Mouse (Mus musculus): ENCODE measurements around the gene Psmb3. TPM values are rescaled to one million over a fixed set of nuclear protein-coding genes. Genes with fewer than 3 reads are reported as not detected.

Gene Psmb3
- polyA plus RNA-seq, 1 experiment from 2014 or later, result 474 TPM

GRCm38 (mm10) chr11:97714784-97715760 is 11.9 kb downstream of the Psmb3 start:
- Histone ChIP-seq H3K27me3 (replicated peaks; ENCODE audit: control insufficient read depth, insufficient read depth, low read length) (no peaks in the 10 kb centered on the region), H3K9me3 (ENCODE audit: control insufficient read depth, low read length) (no peaks in the 10 kb centered on the region), H3K27ac (replicated peaks; ENCODE audit: low read depth, low read length) (peak overlapping the region; percentile 21), H3K4me2 (ENCODE audit: low read depth, low read length) (no peak overlapping the region), H3K9ac (ENCODE audit: low read depth, low read length) (no peak overlapping the region), H3K4me3 (ENCODE audit: low read depth, low read length) (no peak overlapping the region), H3K4me1 (ENCODE audit: control insufficient read depth, insufficient read depth, low read length) (no peaks in the 10 kb centered on the region), H3K36me3 (ENCODE audit: control insufficient read depth, insufficient read depth, low read length) (peaks cover 76% of the 10 kb centered on the region)
- ATAC-seq (ENCODE audit: low read depth) (no peak), DNase-seq (ENCODE audit: low spot score) (peak; percentile 23)
- 85% methylated on average over 14 of the region's 14 CpGs for WGBS

- 83% methylated on average over 8 of the region's 8 CpGs for WGBS
- ATAC-seq (ENCODE audit: low read depth) (no peak), DNase-seq (ENCODE audit: low spot score) (no peak)
- H3K4me2 ChIP-seq (ENCODE audit: low read depth, low read length), result no peak overlapping the region
- no peak overlapping the region for H3K4me3 ChIP-seq (ENCODE audit: low read depth, low read length)
- no peaks in the 10 kb centered on the region for H3K27me3 ChIP-seq (replicated peaks; ENCODE audit: control insufficient read depth, insufficient read depth, low read length)
- no peak overlapping the region for H3K27ac ChIP-seq (replicated peaks; ENCODE audit: low read depth, low read length)
- no peak overlapping the region for H3K9ac ChIP-seq (ENCODE audit: low read depth, low read length)
- H3K4me1 ChIP-seq (ENCODE audit: control insufficient read depth, insufficient read depth, low read length), result no peaks in the 10 kb centered on the region
- H3K9me3 ChIP-seq (ENCODE audit: control insufficient read depth, low read length), result no peaks in the 10 kb centered on the region
- peaks cover 84% of the 10 kb centered on the region for H3K36me3 ChIP-seq (ENCODE audit: control insufficient read depth, insufficient read depth, low read length)
Measured at GRCm38 (mm10) chr11:97716021-97716420, 12.8 kb downstream of the Psmb3 start.

- ATAC-seq (ENCODE audit: low read depth), result no peak
- Histone ChIP-seq H3K4me3 (ENCODE audit: low read depth, low read length) (no peak overlapping the region), H3K36me3 (ENCODE audit: control insufficient read depth, insufficient read depth, low read length) (peaks cover 88% of the 10 kb centered on the region), H3K27ac (replicated peaks; ENCODE audit: low read depth, low read length) (no peak overlapping the region), H3K9me3 (ENCODE audit: control insufficient read depth, low read length) (no peaks in the 10 kb centered on the region), H3K9ac (ENCODE audit: low read depth, low read length) (no peak overlapping the region), H3K4me1 (ENCODE audit: control insufficient read depth, insufficient read depth, low read length) (no peaks in the 10 kb centered on the region), H3K4me2 (ENCODE audit: low read depth, low read length) (no peak overlapping the region), H3K27me3 (replicated peaks; ENCODE audit: control insufficient read depth, insufficient read depth, low read length) (no peaks in the 10 kb centered on the region)
- 81% methylated on average over 25 of the region's 26 CpGs for WGBS
- no peak for DNase-seq (ENCODE audit: low spot score)
Measured at GRCm38 (mm10) chr11:97717369-97718280, 14.4 kb downstream of the Psmb3 start.

GRCm38 (mm10) chr11:97718281-97718860 is 15.2 kb downstream of the Psmb3 start:
- Histone ChIP-seq H3K9me3 (ENCODE audit: control insufficient read depth, low read length) (no peaks in the 10 kb centered on the region), H3K9ac (ENCODE audit: low read depth, low read length) (no peak overlapping the region), H3K4me1 (ENCODE audit: control insufficient read depth, insufficient read depth, low read length) (no peaks in the 10 kb centered on the region), H3K4me2 (ENCODE audit: low read depth, low read length) (no peak overlapping the region), H3K36me3 (ENCODE audit: control insufficient read depth, insufficient read depth, low read length) (peaks cover 90% of the 10 kb centered on the region), H3K27me3 (replicated peaks; ENCODE audit: control insufficient read depth, insufficient read depth, low read length) (no peaks in the 10 kb centered on the region), H3K27ac (replicated peaks; ENCODE audit: low read depth, low read length) (no peak overlapping the region), H3K4me3 (ENCODE audit: low read depth, low read length) (no peak overlapping the region)
- WGBS, result 74% methylated on average over 15 of the region's 15 CpGs
- no peak for ATAC-seq (ENCODE audit: low read depth)
- DNase-seq (ENCODE audit: low spot score), result no peak

GRCm38 (mm10) chr11:97719041-97719440 is 15.8 kb downstream of the Psmb3 start:
- 86% methylated on average over 4 of the region's 4 CpGs for WGBS
- ATAC-seq (ENCODE audit: low read depth), result no peak
- peaks cover 88% of the 10 kb centered on the region for H3K36me3 ChIP-seq (ENCODE audit: control insufficient read depth, insufficient read depth, low read length)

GRCm38 (mm10) chr11:97721338-97721737 is 18.1 kb downstream of the Psmb3 start:
- Histone ChIP-seq H3K9me3 (ENCODE audit: control insufficient read depth, low read length) (no peaks in the 10 kb centered on the region), H3K36me3 (ENCODE audit: control insufficient read depth, insufficient read depth, low read length) (peaks cover 96% of the 10 kb centered on the region), H3K4me2 (ENCODE audit: low read depth, low read length) (no peak overlapping the region), H3K27ac (replicated peaks; ENCODE audit: low read depth, low read length) (no peak overlapping the region), H3K4me1 (ENCODE audit: control insufficient read depth, insufficient read depth, low read length) (no peaks in the 10 kb centered on the region), H3K4me3 (ENCODE audit: low read depth, low read length) (no peak overlapping the region), H3K9ac (ENCODE audit: low read depth, low read length) (no peak overlapping the region), H3K27me3 (replicated peaks; ENCODE audit: control insufficient read depth, insufficient read depth, low read length) (no peaks in the 10 kb centered on the region)
- ATAC-seq (ENCODE audit: low read depth) (no peak), DNase-seq (ENCODE audit: low spot score) (no peak)
- 88% methylated on average over 4 of the region's 4 CpGs for WGBS

More at GRCm38 (mm10) chr11:97719041-97719440, 15.8 kb downstream of the Psmb3 start:
- no peak overlapping the region for H3K27ac ChIP-seq (replicated peaks; ENCODE audit: low read depth, low read length)
- no peak overlapping the region for H3K4me3 ChIP-seq (ENCODE audit: low read depth, low read length)
- no peak for DNase-seq (ENCODE audit: low spot score)
- H3K4me2 ChIP-seq (ENCODE audit: low read depth, low read length), result no peak overlapping the region
- H3K4me1 ChIP-seq (ENCODE audit: control insufficient read depth, insufficient read depth, low read length), result no peaks in the 10 kb centered on the region
- no peaks in the 10 kb centered on the region for H3K27me3 ChIP-seq (replicated peaks; ENCODE audit: control insufficient read depth, insufficient read depth, low read length)
- no peak overlapping the region; the same call in 1 of the 2 replicates for H3K9ac ChIP-seq (ENCODE audit: low read depth, low read length)
- H3K9me3 ChIP-seq (ENCODE audit: control insufficient read depth, low read length), result no peaks in the 10 kb centered on the region

- H3K36me3 ChIP-seq (ENCODE audit: control insufficient read depth, insufficient read depth, low read length), result peaks cover 97% of the 10 kb centered on the region
- H3K4me2 ChIP-seq (ENCODE audit: low read depth, low read length), result no peak overlapping the region
- H3K27me3 ChIP-seq (replicated peaks; ENCODE audit: control insufficient read depth, insufficient read depth, low read length), result no peaks in the 10 kb centered on the region
- H3K9ac ChIP-seq (ENCODE audit: low read depth, low read length), result no peak overlapping the region
- 81% methylated on average over 7 of the region's 7 CpGs for WGBS
- no peak overlapping the region for H3K27ac ChIP-seq (replicated peaks; ENCODE audit: low read depth, low read length)
- DNase-seq (ENCODE audit: low spot score) (no peak), ATAC-seq (ENCODE audit: low read depth) (no peak)
- no peaks in the 10 kb centered on the region for H3K9me3 ChIP-seq (ENCODE audit: control insufficient read depth, low read length)
- no peak overlapping the region for H3K4me3 ChIP-seq (ENCODE audit: low read depth, low read length)
- H3K4me1 ChIP-seq (ENCODE audit: control insufficient read depth, insufficient read depth, low read length), result no peaks in the 10 kb centered on the region
Measured at GRCm38 (mm10) chr11:97723709-97724108, 20.5 kb downstream of the Psmb3 start.

- Histone ChIP-seq H3K27ac (replicated peaks; ENCODE audit: low read depth, low read length) (no peak overlapping the region), H3K4me3 (ENCODE audit: low read depth, low read length) (no peak overlapping the region), H3K27me3 (replicated peaks; ENCODE audit: control insufficient read depth, insufficient read depth, low read length) (no peaks in the 10 kb centered on the region), H3K36me3 (ENCODE audit: control insufficient read depth, insufficient read depth, low read length) (peaks cover 88% of the 10 kb centered on the region), H3K4me1 (ENCODE audit: control insufficient read depth, insufficient read depth, low read length) (0 out of 2 replicates have a peak, but pooled peaks cover 1% of the 10 kb centered on the region), H3K4me2 (ENCODE audit: low read depth, low read length) (no peak overlapping the region), H3K9me3 (ENCODE audit: control insufficient read depth, low read length) (no peaks in the 10 kb centered on the region), H3K9ac (ENCODE audit: low read depth, low read length) (no peak overlapping the region)
- DNase-seq (ENCODE audit: low spot score) (no peak), ATAC-seq (ENCODE audit: low read depth) (no peak)
- WGBS, result 56% methylated on average over 7 of the region's 7 CpGs
Measured at GRCm38 (mm10) chr11:97728311-97728710, 25.1 kb downstream of the Psmb3 start.
